Mouse (Mus musculus) MEL (cell line): ENCODE results near the gene Cdh22.

Source experiments
- CTCF ChIP-seq, 3 experiments: IDR thresholded peaks in 2 of 3; conservative IDR thresholded peaks in 1 of 3; 2 replicates each; pipeline ENCODE4 v1.5.1; 2011 to 2012; ENCODE audit warnings: low read length in 3 of 3, low read depth in 2 of 3, mild to moderate bottlenecking in 2 of 3, improper control_type of control experiment in 1 of 3, inconsistent platforms in 1 of 3, mixed read lengths in 1 of 3, moderate library complexity in 1 of 3; ENCODE audit not compliant: control insufficient read depth in 1 of 3, insufficient read depth in 1 of 3, poor library complexity in 1 of 3, severe bottlenecking in 1 of 3
- EP300 ChIP-seq, 2 experiments: IDR thresholded peaks; 2 replicates each; pipeline ENCODE4 v1.6.1; 2011; ENCODE audit warnings: improper control_type of control experiment in 2 of 2, low read length in 2 of 2, low read depth in 1 of 2, mild to moderate bottlenecking in 1 of 2
- GATA1 ChIP-seq: IDR thresholded peaks from 2 replicates; pipeline ENCODE4 v1.6.1; 2011; ENCODE audit warnings: low read depth, low read length, improper control_type of control experiment
- HCFC1 ChIP-seq: IDR thresholded peaks from 2 replicates; pipeline ENCODE4 v1.6.1; 2012; ENCODE audit warnings: low read depth, mild to moderate bottlenecking, inconsistent platforms, low read length, improper control_type of control experiment, moderate library complexity
- JUND ChIP-seq: IDR thresholded peaks from 2 replicates; pipeline ENCODE4 v1.6.1; 2011; ENCODE audit warnings: low read depth, mild to moderate bottlenecking, improper control_type of control experiment, low read length
- MAX ChIP-seq: IDR thresholded peaks from 2 replicates; pipeline ENCODE4 v1.6.1; 2011; ENCODE audit warnings: low read length, improper control_type of control experiment
- MYB ChIP-seq: IDR thresholded peaks from 2 replicates; pipeline ENCODE4 v1.6.1; 2011; ENCODE audit warnings: mild to moderate bottlenecking, low read depth, low read length, improper control_type of control experiment
- NRF1 ChIP-seq: IDR thresholded peaks from 2 replicates; pipeline ENCODE4 v1.6.1; 2014; ENCODE audit warnings: low read depth, mild to moderate bottlenecking, inconsistent platforms, low read length, improper control_type of control experiment, moderate library complexity; ENCODE audit not compliant: poor library complexity, insufficient read depth, severe bottlenecking
- POLR2A ChIP-seq, 2 experiments: IDR thresholded peaks; 2 replicates each; pipeline ENCODE4 v1.6.1; 2011 to 2012; ENCODE audit warnings: low read length in 2 of 2, mild to moderate bottlenecking in 2 of 2, control low read depth in 1 of 2, improper control_type of control experiment in 1 of 2, low read depth in 1 of 2, moderate library complexity in 1 of 2; ENCODE audit not compliant: control insufficient read depth in 1 of 2, insufficient read depth in 1 of 2, poor library complexity in 1 of 2
- POLR2AphosphoS2 ChIP-seq: IDR thresholded peaks from 2 replicates; pipeline ENCODE4 v1.6.1; 2011; ENCODE audit warnings: low read length, improper control_type of control experiment
- RAD21 ChIP-seq: IDR thresholded peaks from 2 replicates; pipeline ENCODE4 v1.6.1; 2011; ENCODE audit warnings: mild to moderate bottlenecking, low read depth, low read length, improper control_type of control experiment
- TAL1 ChIP-seq: IDR thresholded peaks from 2 replicates; pipeline ENCODE4 v1.6.1; 2012; ENCODE audit warnings: mild to moderate bottlenecking, inconsistent platforms, low read length, moderate library complexity, mixed read lengths
- USF1 ChIP-seq: IDR thresholded peaks from 2 replicates; pipeline ENCODE4 v1.6.1; 2014; ENCODE audit warnings: low read depth, mild to moderate bottlenecking, inconsistent platforms, low read length, improper control_type of control experiment, moderate library complexity
- USF2 ChIP-seq, 2 experiments: IDR thresholded peaks; 2 replicates each; pipeline ENCODE4 v1.6.1; 2011 to 2012; ENCODE audit warnings: improper control_type of control experiment in 2 of 2, low read length in 2 of 2, borderline replicate concordance in 1 of 2, inconsistent platforms in 1 of 2, low read depth in 1 of 2, mild to moderate bottlenecking in 1 of 2; ENCODE audit not compliant: insufficient read depth in 1 of 2

- TF ChIP-seq MAX (no peak), USF2 (IDR thresholded peaks at IDR 0.05; ENCODE audit: borderline replicate concordance in 1 of 2, insufficient read depth in 1 of 2, low read depth in 1 of 2, low read length in 2 of 2) (no peak), POLR2A (IDR thresholded peaks at IDR 0.05; ENCODE audit: control insufficient read depth in 1 of 2, insufficient read depth in 1 of 2, low read depth in 1 of 2, low read length in 2 of 2, poor library complexity in 1 of 2) (no peak), EP300 (IDR thresholded peaks at IDR 0.05; ENCODE audit: low read depth in 1 of 2, low read length in 2 of 2) (no peak), NRF1 (no peak), RAD21 (no peak), CTCF (IDR thresholded peaks at IDR 0.05 in 2 of 3, conservative IDR thresholded peaks at IDR 0.05 in 1 of 3; ENCODE audit: control insufficient read depth in 1 of 3, insufficient read depth in 1 of 3, low read depth in 2 of 3, low read length in 3 of 3, poor library complexity in 1 of 3, severe bottlenecking in 1 of 3) (no peak), JUND (no peak), POLR2AphosphoS2 (no peak), HCFC1 (no peak), MYB (no peak), GATA1 (no peak), TAL1 (no peak), USF1 (no peak)
Measured at GRCm38 (mm10) chr2:165242575-165242974, 7.9 kb upstream of the Cdh22 start.
